Mouse (Mus musculus) neutrophil, adult 65 days (primary cell): ENCODE data around the gene Ep300. TPM values are rescaled to one million over a fixed set of nuclear protein-coding genes. Genes with fewer than 3 reads are reported as not detected.

ENCODE experiments used
- total RNA-seq: library from RNA; stranded (reverse); gene quantifications from 2 replicates; pipeline ENCODE4 v1.2.4, GENCODE M21; 2023

Gene Ep300
- 163 and 211 TPM in 2 replicates for total RNA-seq

DNA sequence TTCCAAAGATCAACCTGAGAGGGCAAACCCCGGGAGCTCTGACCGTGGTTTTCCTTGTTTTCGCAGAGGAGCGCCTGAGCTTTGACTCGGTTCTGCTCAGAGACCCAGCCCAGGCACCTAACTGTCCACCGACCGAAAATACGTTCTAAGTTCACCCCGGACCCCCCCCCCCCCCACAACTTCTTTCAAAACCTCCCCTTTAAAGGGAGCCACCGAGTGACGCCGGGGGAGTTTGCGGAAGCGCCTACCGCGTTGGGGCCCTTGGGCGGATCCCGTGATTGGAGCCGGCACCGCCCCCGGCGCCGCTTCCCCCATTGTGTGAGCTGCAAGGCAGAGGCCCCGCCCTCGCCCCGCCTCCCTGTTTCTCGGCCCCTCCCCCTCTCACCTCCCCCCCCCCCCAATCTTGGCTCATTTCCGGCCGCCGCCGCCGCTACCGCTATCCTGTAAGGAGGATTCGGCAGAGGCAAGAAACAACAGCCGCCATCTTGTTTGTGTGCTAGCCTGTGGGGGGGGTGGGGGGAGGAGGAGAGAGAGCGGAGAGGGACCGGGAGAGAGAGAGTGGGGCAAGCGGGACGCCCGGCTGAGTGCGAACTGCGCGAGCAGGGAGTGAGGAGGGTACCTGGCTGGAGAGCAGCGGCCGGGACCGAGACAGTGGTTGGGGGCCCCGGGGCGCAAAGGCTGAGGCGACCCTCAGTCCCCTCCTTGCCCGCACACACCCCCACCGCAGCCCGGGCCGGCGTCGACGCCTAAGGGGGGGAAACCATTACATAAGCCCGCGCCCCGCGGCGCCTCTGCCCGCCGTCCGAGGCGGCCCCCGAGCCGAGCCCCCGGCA, at the start of gene Ep300:
TSS of gene Ep300 (plus strand) at position 439 of the 833 bp plus-strand sequence.

GRCm38 (mm10) chr15:81663697-81664561, 78.8 kb downstream of the Ep300 start, which contains the start of gene L3mbtl2:
Gene L3mbtl2, plus strand, starts transcription at chr15:81663889.

DNA sequence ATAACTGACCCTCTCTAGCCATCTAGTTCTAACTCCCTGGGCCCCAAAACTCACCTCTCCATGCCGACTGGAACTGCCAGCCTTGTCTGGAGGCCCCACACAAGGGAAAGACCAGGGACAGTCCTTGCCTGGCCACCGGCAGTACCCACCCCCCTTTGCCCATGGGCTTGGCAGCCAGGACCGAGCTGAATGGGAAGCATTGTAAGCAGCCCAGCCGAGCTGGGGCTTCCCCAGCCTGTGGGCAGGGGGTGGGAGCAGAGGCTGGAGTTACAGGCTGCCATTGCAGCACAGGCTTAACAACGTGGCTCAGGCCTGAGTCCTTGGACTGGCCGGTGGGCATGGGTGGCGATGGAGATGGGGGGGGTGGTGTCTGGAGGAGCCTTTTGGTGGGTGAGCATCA, 112.0 kb downstream of the Ep300 start, which contains the start of gene Chadl:
TSS of gene Chadl (minus strand) at position 113 of the 400 bp plus-strand sequence.

Other genes starting within 250 kb of the Ep300 start
- gene Slc25a17, start 224.5 kb upstream of the Ep300 start, total RNA-seq: 12.8 and 16.9 TPM in 2 replicates
- gene St13, start 185.3 kb upstream of the Ep300 start, total RNA-seq: 34.5 and 35.0 TPM in 2 replicates
- gene Xpnpep3, start 185.2 kb upstream of the Ep300 start, total RNA-seq: 7.9 and 8.3 TPM in 2 replicates
- not detected in 2 replicates for gene Dnajb7, start 177.1 kb upstream of the Ep300 start, total RNA-seq
- 66.0 and 74.9 TPM in 2 replicates for gene Rbx1, start 119.1 kb upstream of the Ep300 start, total RNA-seq
- 14.1 and 14.4 TPM in 2 replicates for gene L3mbtl2, start 78.5 kb downstream of the Ep300 start, total RNA-seq
- not detected in 2 replicates for gene Chadl, start 111.9 kb downstream of the Ep300 start, total RNA-seq
- 6.4 and 8.2 TPM in 2 replicates for gene Zc3h7b, start 159.7 kb downstream of the Ep300 start, total RNA-seq
- gene Rangap1, start 160.2 kb downstream of the Ep300 start, total RNA-seq: 47.7 and 66.0 TPM in 2 replicates
- 5.1 and 7.4 TPM in 2 replicates for gene Tef, start 217.1 kb downstream of the Ep300 start, total RNA-seq